Mouse (Mus musculus) limb, embryonic 15.5 days (tissue): Measurements from ENCODE around the gene Stk38l. TPM values are rescaled to one million over a fixed set of nuclear protein-coding genes. Genes with fewer than 3 reads are reported as not detected.

Experiments used
- ATAC-seq: fragments of 200-750 bp; cut with Nextera tagmentation; 2 replicates; pipeline ENCODE4 v1.8.0; 2017; ENCODE audit warnings: low read depth, moderate TSS enrichment; ENCODE audit not compliant: insufficient number of reproducible peaks, low FRiP score, low TSS enrichment
- H3K27ac ChIP-seq: fragments of 300-500 bp; sonication (generic); 2 replicates; pipeline ENCODE4 v1.5.1; 2015; ENCODE audit warnings: moderate library complexity, mild to moderate bottlenecking, inconsistent platforms
- H3K27me3 ChIP-seq: fragments of 300-500 bp; sonication (generic); 2 replicates; pipeline ENCODE4 v1.6.1; 2015; ENCODE audit warnings: inconsistent platforms
- H3K36me3 ChIP-seq: fragments of 300-500 bp; sonication (generic); 2 replicates; pipeline ENCODE4 v1.6.1; 2015; ENCODE audit warnings: inconsistent platforms
- H3K4me1 ChIP-seq: fragments of 300-500 bp; sonication (generic); 2 replicates; pipeline ENCODE4 v1.6.1; 2015; ENCODE audit warnings: inconsistent platforms
- H3K4me2 ChIP-seq: fragments of 300-500 bp; sonication (generic); 2 replicates; pipeline ENCODE4 v1.6.1; 2015; ENCODE audit warnings: mild to moderate bottlenecking, inconsistent platforms
- H3K4me3 ChIP-seq: fragments of 300-500 bp; sonication (generic); 2 replicates; pipeline ENCODE4 v1.5.1; 2015; ENCODE audit warnings: mild to moderate bottlenecking, inconsistent platforms
- H3K9ac ChIP-seq: fragments of 300-500 bp; sonication (generic); 2 replicates; pipeline ENCODE4 v1.6.1; 2015; ENCODE audit warnings: inconsistent platforms
- H3K9me3 ChIP-seq: fragments of 300-500 bp; sonication (generic); 2 replicates; pipeline ENCODE4 v1.6.1; 2016; ENCODE audit warnings: inconsistent platforms
- WGBS: fragments of 180-500 bp; shearing (Covaris S2); methylation state at CpG from one replicate; pipeline ENCODE4 v1.1.7; 2015; 5-methylcytosine and 5-hydroxymethylcytosine counted together
- polyA plus RNA-seq: library from polyadenylated mRNA; unstranded; fragments of >200 nt; fragmentation: Nextera tagmentation; extraction: Ambion mirVana; gene quantifications from 2 replicates; pipeline ENCODE4 v1.2.1, GENCODE M21; 2015

Stk38l gene
- polyA plus RNA-seq, 1 experiment from 2014 or later: 17.4 TPM

- ATAC-seq: no peak
- no peak overlapping the region for H3K4me3 ChIP-seq
- WGBS: 68% methylated on average over 2 of the region's 2 CpGs
Measured at GRCm38 (mm10) chr6:146776610-146777389, 52.0 kb downstream of the Stk38l start.

GRCm38 (mm10) chr6:146778055-146778454, 53.3 kb downstream of the Stk38l start:
- Histone ChIP-seq H3K9ac (no peak overlapping the region), H3K4me2 (no peak overlapping the region), H3K9me3 (no peaks in the 10 kb centered on the region), H3K36me3 (peaks cover 28% of the 10 kb centered on the region), H3K4me1 (no peaks in the 10 kb centered on the region), H3K27me3 (no peaks in the 10 kb centered on the region), H3K4me3 (no peak overlapping the region), H3K27ac (no peak overlapping the region)
- ATAC-seq: no peak
- WGBS: 88% methylated on average over 3 of the region's 3 CpGs

More at GRCm38 (mm10) chr6:146776610-146777389, 52.0 kb downstream of the Stk38l start:
- Histone ChIP-seq H3K9ac (no peak overlapping the region), H3K4me2 (no peak overlapping the region), H3K4me1 (no peaks in the 10 kb centered on the region), H3K36me3 (peaks cover 31% of the 10 kb centered on the region), H3K27me3 (no peaks in the 10 kb centered on the region), H3K9me3 (no peaks in the 10 kb centered on the region), H3K27ac (no peak overlapping the region)

- ATAC-seq: no peak
Measured at GRCm38 (mm10) chr6:146781566-146781965, 56.8 kb downstream of the Stk38l start.

GRCm38 (mm10) chr6:146793527-146793926, 68.7 kb downstream of the Stk38l start:
- no peaks in the 10 kb centered on the region for H3K36me3 ChIP-seq
- H3K4me2 ChIP-seq: no peak overlapping the region
- WGBS: 71% methylated on average over 3 of the region's 3 CpGs
- peaks cover 11% of the 10 kb centered on the region for H3K4me1 ChIP-seq
- H3K27me3 ChIP-seq: no peaks in the 10 kb centered on the region
- no peaks in the 10 kb centered on the region for H3K9me3 ChIP-seq
- no peak overlapping the region for H3K27ac ChIP-seq
- H3K9ac ChIP-seq: no peak overlapping the region
- no peak for ATAC-seq
- H3K4me3 ChIP-seq: no peak overlapping the region

More at GRCm38 (mm10) chr6:146781566-146781965, 56.8 kb downstream of the Stk38l start:
- Histone ChIP-seq H3K4me2 (no peak overlapping the region), H3K4me1 (no peaks in the 10 kb centered on the region), H3K36me3 (peaks cover 3% of the 10 kb centered on the region; the same call in 1 of the 2 replicates), H3K9ac (no peak overlapping the region), H3K4me3 (no peak overlapping the region), H3K27ac (no peak overlapping the region), H3K9me3 (no peaks in the 10 kb centered on the region), H3K27me3 (no peaks in the 10 kb centered on the region)
- WGBS: 88% methylated on average over 3 of the region's 3 CpGs

GRCm38 (mm10) chr6:146795166-146795923, 70.5 kb downstream of the Stk38l start:
- Histone ChIP-seq H3K4me3 (peak overlapping the region; percentile 54), H3K27ac (no peak overlapping the region), H3K9ac (peak overlapping the region; percentile 66), H3K4me2 (peak overlapping the region; percentile 89), H3K36me3 (no peaks in the 10 kb centered on the region), H3K27me3 (no peaks in the 10 kb centered on the region), H3K4me1 (peaks cover 11% of the 10 kb centered on the region), H3K9me3 (no peaks in the 10 kb centered on the region)
- ATAC-seq: peak; percentile 8; the same call in 1 of the 2 replicates
- 11% methylated on average over 22 of the region's 22 CpGs for WGBS

DNA sequence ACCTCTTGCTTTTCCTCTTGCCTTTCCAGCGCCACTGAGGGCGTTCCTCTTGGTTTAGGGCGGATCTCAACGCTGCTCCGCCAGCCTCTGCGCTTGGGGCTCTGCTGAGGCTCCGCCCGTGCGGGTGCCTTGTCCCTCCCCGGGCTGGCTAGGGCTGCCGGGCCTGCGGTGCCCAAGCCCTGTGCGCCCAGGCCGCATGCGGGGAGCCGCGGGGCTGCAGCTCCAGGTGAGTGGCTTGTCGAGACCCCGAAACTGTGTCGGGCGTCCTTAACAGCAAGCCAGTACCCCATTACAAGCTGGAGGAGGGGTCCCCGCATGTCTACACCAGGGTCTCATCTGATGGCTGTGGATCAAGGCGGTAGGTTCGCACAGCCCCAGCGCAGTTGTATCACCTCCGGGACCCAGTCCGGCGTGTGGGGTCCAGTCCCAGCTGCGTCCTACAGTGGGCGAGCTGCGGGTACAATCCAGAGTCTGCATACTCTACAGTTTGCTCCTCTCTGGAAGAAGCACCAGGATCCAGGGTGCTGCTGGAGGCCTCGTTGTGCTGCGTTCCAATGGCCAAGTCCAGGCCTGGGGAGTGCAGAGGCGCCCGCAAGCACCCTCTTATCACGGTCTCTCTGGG, 71.2 kb downstream of the Stk38l start, which contains the start of gene Arntl2:
TSS of gene Arntl2 (plus strand) at position 132 of the 622 bp plus-strand sequence.
- Histone ChIP-seq H3K9ac (peak within 1 kb of the TSS; percentile 66), H3K9me3 (no peaks in the 10 kb centered on the region), H3K4me2 (peak within 1 kb of the TSS; percentile 89), H3K27me3 (no peaks in the 10 kb centered on the region), H3K4me3 (peak within 1 kb of the TSS; percentile 54), H3K27ac (no peak within 1 kb of the TSS), H3K36me3 (no peaks in the 10 kb centered on the region), H3K4me1 (peaks cover 11% of the 10 kb centered on the region)
- ATAC-seq: peak; percentile 92
- under 1% methylated on average over 36 of the region's 36 CpGs for WGBS

DNA sequence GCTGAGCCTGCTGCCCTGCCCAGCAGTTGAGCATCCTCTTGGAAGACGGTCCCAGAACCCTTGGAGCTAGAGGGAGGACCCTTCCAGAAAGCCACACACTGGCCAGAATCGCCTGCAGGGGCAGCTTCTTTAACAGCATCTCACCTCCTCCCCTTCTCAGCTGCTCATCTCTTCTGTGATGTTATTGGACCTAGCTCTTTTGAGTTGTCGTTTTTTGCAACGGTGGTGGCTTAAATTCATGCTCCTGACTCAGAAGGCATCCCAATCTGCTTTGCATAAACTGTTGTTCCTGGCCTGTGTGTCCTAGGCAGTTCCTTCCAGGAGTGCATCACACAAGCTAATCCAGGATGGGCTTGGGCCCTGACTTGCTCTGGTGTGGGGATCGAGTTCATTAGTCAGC, 72.7 kb downstream of the Stk38l start:
- Histone ChIP-seq H3K9me3 (no peaks in the 10 kb centered on the region), H3K4me3 (no peak overlapping the region), H3K27ac (no peak overlapping the region), H3K9ac (no peak overlapping the region), H3K4me2 (no peak overlapping the region), H3K36me3 (no peaks in the 10 kb centered on the region), H3K27me3 (no peaks in the 10 kb centered on the region), H3K4me1 (peaks cover 11% of the 10 kb centered on the region)
- no peak for ATAC-seq
- WGBS: 51% methylated on average over 5 of the region's 5 CpGs

GRCm38 (mm10) chr6:146809991-146810390, 85.2 kb downstream of the Stk38l start:
- no peaks in the 10 kb centered on the region for H3K27me3 ChIP-seq
- no peak overlapping the region for H3K4me3 ChIP-seq
- 88% methylated on average over 6 of the region's 6 CpGs for WGBS
- H3K36me3 ChIP-seq: peaks cover 36% of the 10 kb centered on the region
- no peaks in the 10 kb centered on the region for H3K4me1 ChIP-seq
- H3K4me2 ChIP-seq: no peak overlapping the region
- no peak for ATAC-seq
- H3K9me3 ChIP-seq: no peaks in the 10 kb centered on the region
- H3K9ac ChIP-seq: no peak overlapping the region
- H3K27ac ChIP-seq: no peak overlapping the region

DNA sequence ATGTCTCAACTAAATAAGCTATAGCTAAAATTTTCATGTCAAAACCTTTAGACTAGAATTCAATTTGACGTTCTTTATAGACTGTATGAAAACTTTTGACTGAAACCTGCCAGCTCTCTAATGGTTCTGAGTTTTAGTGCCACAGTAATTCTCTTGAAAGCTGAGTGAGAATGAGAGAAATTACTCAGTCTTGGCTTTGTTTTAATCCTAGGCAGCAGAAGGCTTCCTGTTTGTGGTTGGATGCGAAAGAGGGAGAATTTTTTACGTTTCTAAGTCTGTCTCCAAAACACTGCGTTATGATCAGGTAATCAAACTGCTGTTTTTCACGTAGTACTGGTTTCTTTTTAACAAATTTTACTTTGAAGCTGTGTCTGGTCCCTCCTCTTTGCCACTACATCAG, 88.2 kb downstream of the Stk38l start:
- H3K4me2 ChIP-seq: no peak overlapping the region
- H3K9me3 ChIP-seq: no peaks in the 10 kb centered on the region
- ATAC-seq: no peak
- no peak overlapping the region for H3K9ac ChIP-seq
- WGBS: 79% methylated on average over 5 of the region's 5 CpGs
- H3K27ac ChIP-seq: no peak overlapping the region
- H3K4me1 ChIP-seq: no peaks in the 10 kb centered on the region
- no peak overlapping the region for H3K4me3 ChIP-seq
- H3K27me3 ChIP-seq: no peaks in the 10 kb centered on the region
- H3K36me3 ChIP-seq: peaks cover 23% of the 10 kb centered on the region

GRCm38 (mm10) chr6:146820177-146820965, 95.6 kb downstream of the Stk38l start:
- Histone ChIP-seq H3K27me3 (no peaks in the 10 kb centered on the region), H3K4me3 (no peak overlapping the region), H3K4me1 (no peaks in the 10 kb centered on the region), H3K4me2 (no peak overlapping the region), H3K27ac (no peak overlapping the region), H3K9me3 (no peaks in the 10 kb centered on the region), H3K36me3 (0 out of 2 replicates have a peak, but pooled peaks cover 3% of the 10 kb centered on the region), H3K9ac (no peak overlapping the region)
- no peak for ATAC-seq
- 87% methylated on average over 29 of the region's 29 CpGs for WGBS

GRCm38 (mm10) chr6:146821958-146822357, 97.2 kb downstream of the Stk38l start:
- Histone ChIP-seq H3K4me2 (no peak overlapping the region), H3K4me1 (no peaks in the 10 kb centered on the region), H3K27me3 (no peaks in the 10 kb centered on the region), H3K36me3 (0 out of 2 replicates have a peak, but pooled peaks cover 3% of the 10 kb centered on the region), H3K9me3 (no peaks in the 10 kb centered on the region), H3K9ac (no peak overlapping the region), H3K27ac (no peak overlapping the region), H3K4me3 (no peak overlapping the region)
- WGBS: 91% methylated on average over 13 of the region's 13 CpGs
- ATAC-seq: no peak
